Mouse (Mus musculus): ENCODE measurements around the gene Rdh7.
A peak's percentile ranks its signal among the peaks of the same experiment; 100 is the strongest.
"Not testable (repeated sequence)": the region's sequence is repeated elsewhere in the genome, so short reads cannot be mapped to it uniquely, and the experiment has no call there.

Rdh7 gene

DNA sequence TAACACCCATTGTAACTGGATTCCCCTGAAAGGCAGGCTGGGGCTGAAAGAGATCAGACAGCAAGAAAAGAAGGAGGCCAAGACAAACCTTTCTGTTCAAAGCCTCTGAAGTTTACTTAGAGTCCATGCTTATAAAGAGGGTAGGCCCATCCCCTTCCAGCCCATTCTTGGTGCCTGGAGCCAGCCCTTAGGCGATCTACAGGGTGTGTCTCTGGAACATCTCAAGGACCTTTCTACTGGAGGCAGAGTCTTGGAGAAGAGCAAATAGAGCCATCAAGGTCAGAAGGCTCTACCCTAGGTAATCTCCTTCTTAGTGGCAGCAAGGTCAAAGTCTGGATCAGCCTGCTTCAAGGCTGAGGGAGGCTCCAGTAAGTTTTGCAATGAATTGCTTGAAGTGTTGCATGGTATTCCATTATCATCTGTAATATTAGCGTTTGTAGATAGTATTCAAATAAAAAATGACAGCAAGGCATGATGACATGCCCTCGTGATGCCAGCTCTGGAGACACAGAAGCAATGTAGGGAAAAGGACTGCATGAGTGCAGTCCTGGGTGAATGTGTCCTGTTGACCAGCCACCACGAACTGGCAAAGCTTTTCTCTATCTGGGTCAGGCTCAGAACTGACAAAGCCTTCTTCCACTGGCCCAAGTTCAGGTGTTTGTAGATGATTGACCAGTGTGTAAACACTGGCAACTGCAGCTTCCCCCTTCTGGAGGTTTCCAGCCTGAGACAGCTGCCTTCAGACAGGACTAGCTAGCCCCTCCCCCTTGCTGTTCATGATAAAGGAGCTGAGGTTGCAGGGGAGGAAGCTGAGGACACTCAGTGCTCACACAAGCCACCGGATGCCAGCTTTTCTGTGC lies 4.8 kb upstream of the Rdh7 start:
- DNase-seq: peak in 1 of 2 experiments; percentile 12

DNA sequence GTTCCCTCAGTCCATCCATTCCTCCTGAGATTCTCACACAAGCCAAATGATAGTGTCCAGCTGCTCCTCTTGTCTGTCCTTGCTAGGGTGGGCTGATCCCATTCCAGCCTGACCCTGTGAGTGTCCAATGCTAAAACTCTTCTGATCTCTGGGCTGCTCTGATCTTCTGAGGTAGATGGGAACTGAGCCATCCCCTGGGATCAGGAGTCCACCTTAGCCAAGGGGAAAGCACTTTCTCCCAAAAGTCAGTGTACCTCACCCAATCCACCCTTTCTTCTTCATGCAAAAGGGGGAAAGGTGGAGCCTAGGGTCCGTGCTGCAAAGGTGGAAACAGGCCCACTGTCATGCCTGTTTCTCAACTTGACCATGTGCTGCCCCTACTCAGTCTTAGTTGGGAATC lies 2.9 kb upstream of the Rdh7 start:
- DNase-seq: no peak

DNA sequence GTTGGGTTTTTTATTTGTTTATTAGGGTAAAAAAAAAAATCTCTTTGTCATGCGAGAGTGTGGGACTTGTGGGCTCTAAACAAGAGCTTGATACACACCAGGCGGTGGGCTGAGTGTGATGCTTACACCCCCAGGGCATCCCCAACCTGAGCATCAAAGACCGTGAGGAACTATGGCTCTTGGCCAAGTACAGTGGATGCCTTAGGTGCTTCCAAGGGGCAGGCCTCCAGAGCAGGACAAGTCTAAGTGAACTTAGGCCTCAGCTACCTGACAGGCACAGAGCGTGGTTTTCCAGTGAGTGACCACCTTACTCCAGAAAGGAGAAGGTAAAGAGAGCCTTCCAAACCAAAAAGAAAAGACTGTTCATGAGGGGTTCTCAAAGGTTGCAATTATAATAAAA lies 1.6 kb downstream of the Rdh7 start:
- DNase-seq: no peak

DNA sequence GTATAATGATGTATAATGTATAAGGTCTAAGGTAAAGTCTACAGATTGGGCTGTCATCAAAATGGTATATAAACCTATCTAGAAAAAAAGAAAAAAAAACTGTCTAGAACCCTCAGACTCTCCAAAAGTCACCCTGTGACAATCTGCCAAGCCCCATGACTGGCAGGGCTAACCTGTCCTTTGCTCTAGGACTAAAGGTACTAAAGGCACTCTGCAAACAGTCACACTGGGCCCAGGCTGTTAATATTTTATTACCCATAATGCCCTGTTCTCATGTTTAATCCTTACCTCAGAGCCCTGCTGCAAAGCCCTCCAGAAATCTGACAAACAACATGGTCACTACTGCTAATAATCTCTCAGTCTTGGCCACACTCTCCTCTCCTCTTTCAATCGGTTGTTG lies 2.1 kb downstream of the Rdh7 start:
- DNase-seq: no peak

DNA sequence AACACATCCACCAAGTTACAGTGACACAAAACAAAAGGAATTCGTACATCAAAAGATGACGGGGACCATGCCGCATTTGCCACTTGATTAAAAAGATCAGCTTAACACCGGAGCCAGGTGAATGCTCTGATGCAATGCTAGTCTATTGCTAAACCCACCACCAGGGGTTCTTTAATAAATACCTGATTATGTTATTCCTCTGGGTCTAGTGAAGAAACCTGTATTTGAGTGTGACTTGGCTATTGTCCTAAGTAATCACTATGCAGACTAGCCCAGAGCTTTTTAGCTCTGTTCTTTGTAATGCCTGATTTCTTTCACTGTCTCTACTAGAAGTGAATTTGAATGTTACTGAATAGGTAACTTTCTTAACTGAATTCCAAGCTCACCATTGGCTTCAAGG lies 7.6 kb downstream of the Rdh7 start:
- DNase-seq: no peak

DNA sequence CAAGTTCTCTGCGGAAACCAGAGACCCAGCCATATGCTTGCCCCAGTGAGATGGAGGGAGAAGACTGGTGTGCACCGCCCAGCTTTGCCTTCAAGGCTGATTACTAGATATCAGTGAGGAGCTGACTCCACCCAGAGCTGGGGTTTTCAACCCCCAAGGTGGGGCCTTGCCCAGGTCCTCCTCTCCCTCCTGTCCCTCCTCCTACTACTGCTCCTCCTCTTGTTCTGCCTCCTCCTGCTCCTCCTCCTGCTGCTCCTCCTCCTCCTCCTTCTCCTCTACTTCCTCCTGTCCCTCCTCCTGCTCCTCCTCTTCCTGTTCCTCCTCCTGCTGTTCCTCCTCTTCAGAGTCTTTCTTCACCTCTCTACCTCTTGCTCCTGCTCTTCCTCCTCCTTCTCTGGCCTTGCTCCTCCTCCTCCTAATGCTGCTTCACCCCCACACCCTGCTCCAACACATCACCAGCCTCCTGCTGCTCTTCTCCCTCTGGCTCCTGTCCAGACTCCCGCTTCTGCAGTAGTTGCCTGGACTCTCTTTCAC lies 9.4 kb downstream of the Rdh7 start:
- no peak for DNase-seq

DNA sequence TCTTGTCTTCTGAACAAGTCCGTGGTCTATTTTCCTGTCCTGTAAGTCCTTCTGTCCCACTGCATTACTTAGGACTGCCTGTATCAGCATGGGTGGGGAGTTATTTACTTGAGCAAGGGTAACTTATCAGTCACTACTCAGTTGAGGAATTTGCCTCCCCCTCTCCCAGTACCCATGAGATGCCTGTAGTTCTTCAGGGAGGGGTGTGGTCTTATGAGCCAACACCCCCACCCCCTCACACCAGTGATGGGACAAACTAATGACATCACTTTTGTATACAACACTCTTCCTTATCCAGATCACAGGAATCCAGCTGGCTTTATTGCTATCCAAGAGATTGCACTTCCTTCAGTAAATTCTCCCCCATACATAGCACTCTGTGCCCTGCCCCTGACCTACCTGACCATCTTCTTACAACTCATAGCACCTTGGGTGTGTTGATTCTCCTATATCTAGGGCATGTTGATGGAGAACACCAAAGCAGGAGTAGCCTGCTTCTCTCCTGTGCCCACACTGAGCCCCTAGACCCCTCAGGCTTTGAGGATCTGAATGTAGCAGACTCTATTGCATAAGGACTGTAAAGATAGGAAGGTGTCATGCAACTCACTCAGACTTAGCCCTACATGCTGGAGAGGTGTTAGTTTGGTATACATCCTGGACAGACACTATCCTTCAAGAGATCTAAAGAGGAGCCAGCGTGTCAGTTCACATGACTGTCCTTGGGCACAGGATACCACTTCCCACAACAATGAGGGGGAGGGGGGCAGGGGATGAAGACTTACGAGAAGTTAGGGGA lies 10.2 kb downstream of the Rdh7 start:
- no peak for DNase-seq

DNA sequence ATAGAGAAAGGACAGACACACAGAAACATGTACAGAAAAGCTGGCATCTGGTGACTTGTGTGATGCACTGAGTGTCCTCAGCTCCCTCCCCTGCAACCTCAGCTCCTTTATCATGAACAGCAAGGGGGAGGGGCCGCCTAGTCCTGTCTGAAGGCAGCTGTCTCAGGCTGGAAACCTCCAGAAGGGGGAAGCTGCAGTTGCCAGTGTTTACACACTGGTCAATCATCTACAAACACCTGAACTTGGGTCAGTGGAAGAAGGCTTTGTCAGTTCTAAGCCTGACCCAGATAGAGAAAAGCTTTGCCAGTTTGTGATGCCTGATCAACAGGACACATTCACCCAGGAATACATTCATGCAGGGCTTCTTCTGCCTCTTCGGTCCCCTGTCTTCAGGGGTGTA lies 10.9 kb downstream of the Rdh7 start:
- no peak for DNase-seq

DNA sequence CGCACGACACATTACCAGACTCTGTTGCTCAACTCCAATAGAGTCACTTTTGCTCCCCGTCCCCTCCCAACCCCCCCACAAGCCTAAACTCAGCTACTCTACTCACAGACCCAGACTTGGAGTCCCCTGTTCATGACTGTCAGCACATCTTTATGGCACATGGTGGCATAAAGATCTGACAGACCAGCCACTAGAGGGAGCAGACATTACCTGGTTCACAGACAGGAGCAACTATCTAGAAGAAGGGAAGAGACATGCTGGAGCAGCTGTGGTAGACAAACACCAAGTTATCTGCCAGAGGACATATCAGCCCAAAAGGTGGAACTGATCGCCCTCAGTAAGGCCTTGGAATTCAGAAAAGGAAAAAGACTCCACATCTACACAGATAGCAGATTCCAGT lies 16.1 kb downstream of the Rdh7 start:
- DNase-seq: no peak

DNA sequence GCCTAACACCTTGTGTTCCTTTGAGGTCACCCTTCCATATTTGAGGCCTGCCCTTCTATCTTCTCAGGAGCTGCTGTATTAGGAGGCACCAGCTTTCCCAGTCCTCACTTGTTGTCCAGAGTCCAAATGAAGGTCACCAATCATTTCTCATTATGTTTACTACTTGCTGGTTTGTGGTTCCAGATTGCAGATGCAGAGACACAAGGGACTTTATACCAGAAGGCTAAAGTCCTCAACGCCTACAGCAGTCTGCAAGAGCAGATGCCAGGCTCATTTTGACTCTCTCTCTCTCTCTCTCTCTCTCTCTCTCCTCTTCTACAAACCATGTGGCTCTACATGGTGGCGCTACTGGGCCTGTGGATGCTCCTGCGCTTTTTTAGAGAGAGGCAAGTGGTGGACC lies 22.4 kb downstream of the Rdh7 start, which contains the start of gene Rdh16f2:
Gene Rdh16f2 (plus strand): TSS at position 243 of the 400 bp plus-strand sequence.
- no peak for DNase-seq

DNA sequence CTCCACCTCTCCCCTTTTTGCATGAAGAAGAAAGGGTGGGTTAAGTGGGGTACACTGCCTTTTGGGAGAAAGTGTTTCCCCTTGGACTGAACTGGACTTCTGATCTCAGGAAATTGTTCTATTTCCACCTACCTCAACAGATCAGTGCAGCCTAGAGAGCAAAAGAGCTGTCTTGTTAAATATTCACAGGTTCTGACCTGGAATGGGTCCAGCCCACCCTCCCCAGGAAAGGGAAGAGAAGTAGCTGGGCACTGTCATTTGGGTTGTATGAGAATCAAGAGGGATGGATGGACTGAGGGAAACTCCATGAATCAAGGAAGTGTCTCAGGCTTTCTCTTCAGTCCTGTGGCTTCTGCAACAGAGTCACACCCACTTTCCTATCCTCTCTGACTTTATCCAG lies 23.7 kb downstream of the Rdh7 start:
- DNase-seq: no peak

DNA sequence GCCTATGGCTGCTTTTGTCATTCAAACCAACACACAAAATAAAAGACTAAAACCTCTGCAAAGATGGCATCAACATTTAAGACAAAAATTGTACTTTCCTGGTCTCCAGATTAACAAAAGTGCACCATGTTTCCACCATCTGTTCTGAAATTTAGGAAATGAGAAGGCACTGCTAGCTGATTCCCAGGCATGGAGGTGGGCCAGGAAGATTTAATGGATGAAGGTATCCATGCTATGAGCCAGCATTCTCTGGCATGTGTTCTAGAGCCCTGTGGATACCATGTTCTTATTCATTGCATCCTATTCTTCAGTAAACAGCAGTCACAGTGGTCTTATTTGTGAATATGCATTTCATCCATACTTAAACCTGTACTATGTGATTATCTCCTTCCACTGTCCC lies 32.2 kb downstream of the Rdh7 start:
- no peak for DNase-seq

DNA sequence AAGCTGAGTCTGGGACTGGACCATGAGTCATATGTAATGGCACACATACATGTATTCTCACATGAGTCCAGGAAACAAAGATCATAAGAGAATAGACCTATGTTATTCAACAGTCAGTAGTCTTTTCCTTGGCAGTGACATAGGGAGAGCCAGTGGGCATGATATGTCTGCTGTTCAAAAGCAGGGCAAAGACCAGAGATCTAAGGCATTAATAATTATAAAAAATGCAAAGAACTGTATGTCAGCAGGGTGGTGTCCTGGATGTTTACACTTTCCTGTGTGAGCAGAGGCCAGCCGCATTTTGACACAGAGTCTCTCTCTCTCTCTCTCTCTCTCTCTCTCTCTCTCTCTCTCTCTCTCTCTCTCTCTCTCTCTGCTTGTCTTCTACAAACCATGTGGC lies 39.0 kb downstream of the Rdh7 start, which contains the start of gene Rdh19:
Gene Rdh19 (plus strand): TSS at position 301 of the 400 bp plus-strand sequence.
- no peak for DNase-seq

DNA sequence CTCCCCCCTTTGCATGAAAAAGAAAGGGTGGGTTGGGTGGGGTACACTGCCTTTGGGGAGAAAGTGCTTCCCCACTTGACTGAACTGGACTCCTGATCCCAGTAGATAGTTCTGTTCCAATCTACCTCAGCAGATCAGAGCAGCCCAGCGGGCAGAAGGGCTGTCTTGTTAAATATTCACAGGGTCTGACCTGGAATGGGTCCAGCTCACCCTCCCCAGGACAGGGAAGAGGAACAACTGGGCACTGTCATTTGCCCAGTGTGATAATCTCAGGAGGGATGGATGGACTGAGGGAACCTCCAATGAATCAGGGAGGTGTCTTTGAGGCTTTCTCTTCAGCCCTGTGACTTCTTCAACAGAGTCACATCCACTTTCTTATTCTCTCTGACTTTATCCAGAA lies 40.5 kb downstream of the Rdh7 start:
- DNase-seq: no peak

DNA sequence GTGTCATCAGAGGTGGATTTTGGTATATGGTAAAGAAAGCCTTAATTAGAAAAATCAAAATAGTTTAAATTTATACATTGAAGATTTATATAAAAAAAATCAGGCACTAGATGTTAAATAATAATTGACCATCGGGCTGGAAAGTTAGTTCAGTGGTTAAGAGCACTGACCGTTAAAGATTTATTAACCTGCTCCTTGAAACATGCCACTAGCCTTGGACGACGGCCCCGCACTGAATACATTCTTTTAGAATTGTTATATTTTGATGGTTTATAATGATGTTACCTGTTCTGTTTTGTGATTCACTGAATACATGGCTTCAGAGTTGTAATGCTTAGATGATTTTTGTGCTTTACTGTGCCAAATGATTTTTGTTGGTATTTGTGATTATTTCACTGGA lies 42.7 kb downstream of the Rdh7 start:
- DNase-seq: not testable (repeated sequence)

DNA sequence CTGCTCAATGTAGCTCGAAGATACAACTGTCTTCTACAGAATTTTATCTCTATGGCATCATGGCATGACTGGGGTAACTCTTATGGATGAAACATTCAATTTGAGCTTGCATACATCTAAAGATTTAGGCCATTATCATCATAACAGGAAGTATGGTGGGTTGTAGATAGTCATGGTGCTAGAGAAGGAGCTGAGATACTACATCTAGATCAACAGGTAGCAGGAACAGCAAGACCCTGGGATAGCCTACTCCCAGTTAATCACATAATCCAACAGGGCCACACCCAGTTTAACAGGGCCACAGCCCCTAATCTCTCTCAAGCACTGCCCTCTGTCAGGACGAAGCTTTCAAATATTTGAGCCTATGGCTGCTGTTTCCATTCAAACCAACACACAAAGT lies 47.8 kb downstream of the Rdh7 start:
- DNase-seq: no peak

DNA sequence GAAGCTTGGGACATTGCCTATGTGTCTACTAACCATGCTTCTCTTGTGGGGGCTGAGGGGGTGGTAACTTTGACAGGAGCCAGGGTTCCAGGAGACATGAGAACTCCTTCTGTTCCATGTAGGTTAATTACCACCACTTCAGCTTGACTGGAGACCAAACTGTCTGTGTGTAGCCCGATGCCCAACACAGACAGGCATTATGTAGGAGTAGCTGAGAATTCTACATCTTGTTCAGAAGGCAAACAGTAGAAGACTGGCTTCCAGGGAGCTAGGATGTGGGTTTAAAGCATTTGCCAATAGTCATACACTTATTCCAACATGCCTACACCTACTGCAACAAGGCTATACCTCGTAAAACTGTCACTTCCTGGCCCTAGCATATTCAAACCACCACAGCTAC lies 50.1 kb downstream of the Rdh7 start:
- no peak for DNase-seq

DNA sequence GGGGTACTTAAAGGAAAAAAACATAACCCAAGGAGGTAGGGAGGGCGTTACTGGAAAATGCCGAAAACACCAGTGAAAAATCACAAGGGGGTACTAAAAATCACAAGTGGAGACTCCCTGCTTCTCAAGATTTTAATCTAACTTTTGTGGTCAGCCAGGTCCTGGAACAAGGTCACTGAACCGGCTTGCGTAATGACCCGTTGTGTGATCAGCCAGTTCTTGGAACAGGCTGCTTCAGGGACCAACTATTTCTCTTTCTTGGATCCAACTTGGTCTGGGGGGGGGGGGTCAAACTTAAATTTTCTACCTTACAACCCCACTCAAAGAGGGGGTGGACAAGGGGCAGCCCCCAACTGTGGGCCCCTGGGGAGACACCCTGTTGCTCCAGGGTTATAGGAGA lies 50.8 kb downstream of the Rdh7 start:
- DNase-seq: not testable (repeated sequence)

DNA sequence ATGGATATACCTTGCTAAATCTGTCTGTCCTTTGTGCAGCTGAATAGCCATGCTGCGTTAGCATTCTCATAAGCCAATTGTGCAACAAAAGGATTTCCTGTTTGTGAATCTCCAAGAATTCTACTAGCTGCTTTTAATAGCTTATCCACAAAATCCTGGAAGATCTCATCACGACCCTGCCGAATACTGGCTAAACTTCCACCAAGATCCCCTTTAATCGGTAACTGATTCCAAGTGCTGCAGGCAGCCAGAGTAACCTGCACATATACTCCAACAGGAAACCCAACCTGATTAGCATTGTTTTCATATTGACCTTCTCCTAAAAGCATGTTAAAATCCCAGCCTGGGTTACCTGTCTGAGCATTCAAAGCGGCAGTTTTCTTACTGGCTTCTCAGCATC lies 53.3 kb downstream of the Rdh7 start:
- DNase-seq: no peak

DNA sequence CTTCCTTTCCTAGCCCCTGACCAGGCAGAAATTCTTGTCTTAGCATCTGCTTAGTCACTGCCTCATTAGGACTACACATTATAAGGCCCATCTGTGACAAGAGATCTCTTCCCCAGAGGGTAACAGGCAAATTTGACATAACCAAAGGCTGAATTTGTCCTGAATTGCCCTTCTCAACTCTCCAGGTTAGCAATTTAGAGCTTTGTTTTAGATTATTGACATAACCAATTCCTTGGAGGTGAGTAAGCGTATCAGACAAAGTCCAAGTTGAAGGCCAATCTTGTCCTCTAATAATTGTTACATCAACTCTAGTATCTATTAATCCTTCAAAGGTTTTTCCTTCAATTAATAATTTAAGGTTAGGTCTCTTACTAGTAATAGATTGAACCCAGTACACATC lies 54.4 kb downstream of the Rdh7 start:
- DNase-seq: not testable (repeated sequence)
